Mouse (Mus musculus) CH12.LX (cell line): ENCODE results near the gene Mgp.

ENCODE experiments used
- CHD1 ChIP-seq: IDR thresholded peaks from 2 replicates; pipeline ENCODE4 v1.6.1; 2012; ENCODE audit warnings: low read depth, low read length, improper control_type of control experiment, inconsistent platforms
- CTCF ChIP-seq, 2 experiments: IDR thresholded peaks in 1 of 2; conservative IDR thresholded peaks in 1 of 2; 2 replicates each; pipeline ENCODE4 v1.5.1; 2011 to 2012; ENCODE audit warnings: low read depth in 2 of 2, low read length in 2 of 2, improper control_type of control experiment in 1 of 2, inconsistent platforms in 1 of 2, mild to moderate bottlenecking in 1 of 2, moderate library complexity in 1 of 2
- E2F4 ChIP-seq: IDR thresholded peaks from 2 replicates; pipeline ENCODE4 v1.6.1; 2011; ENCODE audit warnings: low read depth, low read length, improper control_type of control experiment; ENCODE audit not compliant: insufficient replicate concordance
- KAT2A ChIP-seq: IDR thresholded peaks from 2 replicates; pipeline ENCODE4 v1.6.1; 2012; ENCODE audit warnings: low read length, improper control_type of control experiment, inconsistent platforms; ENCODE audit not compliant: insufficient replicate concordance
- MAX ChIP-seq: IDR thresholded peaks from 2 replicates; pipeline ENCODE4 v1.6.1; 2011; ENCODE audit warnings: low read length, improper control_type of control experiment
- MEF2A ChIP-seq: IDR thresholded peaks from 2 replicates; pipeline ENCODE4 v1.6.1; 2014; ENCODE audit warnings: low read depth, mild to moderate bottlenecking, inconsistent platforms, low read length, improper control_type of control experiment, borderline replicate concordance
- POLR2A ChIP-seq: IDR thresholded peaks from 2 replicates; pipeline ENCODE4 v1.6.1; 2011; ENCODE audit warnings: low read depth, mild to moderate bottlenecking, improper control_type of control experiment, low read length
- UBTF ChIP-seq: IDR thresholded peaks from 2 replicates; pipeline ENCODE4 v1.6.1; 2012; ENCODE audit warnings: low read depth, mild to moderate bottlenecking, inconsistent platforms, low read length, improper control_type of control experiment, moderate library complexity
- ZC3H11A ChIP-seq: IDR thresholded peaks from 2 replicates; pipeline ENCODE4 v1.6.1; 2012; ENCODE audit warnings: low read depth, mild to moderate bottlenecking, inconsistent platforms, low read length, improper control_type of control experiment
- ZKSCAN1 ChIP-seq: IDR thresholded peaks from 2 replicates; pipeline ENCODE4 v1.6.1; 2012; ENCODE audit warnings: low read depth, inconsistent platforms, low read length, improper control_type of control experiment, borderline replicate concordance

GRCm38 (mm10) chr6:136855183-136855582 is 20.4 kb downstream of the Mgp start:
- TF ChIP-seq CTCF (conservative IDR thresholded peaks at IDR 0.05 in 1 of 2, IDR thresholded peaks at IDR 0.05 in 1 of 2; ENCODE audit: low read depth in 2 of 2, low read length in 2 of 2) (no peak), CHD1 (no peak), KAT2A (no peak), POLR2A (no peak), MEF2A (no peak), MAX (no peak), ZC3H11A (no peak), ZKSCAN1 (no peak), UBTF (no peak), E2F4 (no peak)
